Mouse (Mus musculus): ENCODE measurements at regions not wholly inside any gene's neighbourhood (a gene's known extent, or its start where the extent isn't known, plus 50 kb on each side); places are given as distances from the start of the nearest gene placed in this dataset.

DNA sequence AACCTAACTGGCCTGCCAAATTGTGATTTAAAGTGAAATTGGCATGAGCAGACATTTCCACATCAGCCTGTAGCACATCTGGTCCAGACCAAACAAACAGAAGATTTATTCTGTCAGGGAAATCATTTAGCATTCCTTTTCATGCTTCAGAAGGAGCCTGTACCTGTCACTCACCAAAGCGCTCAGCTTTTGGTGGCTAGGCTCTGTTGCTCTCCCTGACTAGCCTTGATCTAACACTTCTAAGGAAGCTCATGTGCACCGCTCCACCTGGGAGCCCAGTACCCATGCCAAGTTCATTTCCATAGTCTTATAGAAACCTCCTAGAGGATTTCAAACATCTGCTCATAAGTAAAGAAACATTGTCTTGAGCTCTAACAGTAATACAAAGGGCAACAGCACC, 253.8 kb upstream of the Tfap2d start:
- Histone ChIP-seq H3K27me3 (ENCODE audit: insufficient read depth, low read length) (no peaks in the 10 kb centered on the region), H3K9ac (replicated peaks; ENCODE audit: low read length) (no peak overlapping the region), H3K4me1 (ENCODE audit: insufficient read depth, low read length) (no peaks in the 10 kb centered on the region), H3K36me3 (ENCODE audit: insufficient read depth, low read length) (no peaks in the 10 kb centered on the region), H3K9me3 (ENCODE audit: low read length) (no peaks in the 10 kb centered on the region), H3K4me3 (ENCODE audit: low read length) (no peak overlapping the region), H3K27ac (no peak overlapping the region), H3K4me2 (ENCODE audit: low read depth, low read length) (no peak overlapping the region)
- TF ChIP-seq CTCF (IDR thresholded peaks at IDR 0.05; ENCODE audit: low read depth), result no peak
- DNase-seq (ENCODE audit: low spot score) (no peak), ATAC-seq (no peak)
- WGBS, result 63% methylated on average over 2 of the region's 2 CpGs

DNA sequence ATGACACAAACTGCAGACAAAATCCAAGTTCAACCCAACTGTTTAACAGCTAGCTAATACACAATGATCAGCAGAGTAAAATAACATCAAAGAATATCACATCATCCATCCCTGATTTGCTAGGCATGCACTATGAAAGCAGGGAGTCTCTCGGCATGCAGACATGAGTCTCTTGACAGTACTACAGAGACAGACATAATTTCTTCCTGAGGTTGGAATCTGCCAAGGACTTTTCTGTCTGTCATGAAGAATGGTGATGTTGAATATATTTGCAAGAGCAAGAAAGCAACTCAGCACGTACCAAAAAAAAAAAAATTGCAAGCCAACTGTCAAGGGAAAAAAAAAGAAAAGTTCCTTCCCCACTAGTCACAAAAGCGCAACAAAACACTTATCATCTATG, 245.4 kb upstream of the Tfap2d start:
- no peaks in the 10 kb centered on the region for H3K27me3 ChIP-seq (ENCODE audit: insufficient read depth, low read length)
- H3K4me2 ChIP-seq (ENCODE audit: low read depth, low read length), result no peak overlapping the region
- no peak overlapping the region for H3K9ac ChIP-seq (replicated peaks; ENCODE audit: low read length)
- TF ChIP-seq CTCF (IDR thresholded peaks at IDR 0.05; ENCODE audit: low read depth), result no peak
- H3K4me3 ChIP-seq (ENCODE audit: low read length), result no peak overlapping the region
- H3K36me3 ChIP-seq (ENCODE audit: insufficient read depth, low read length), result no peaks in the 10 kb centered on the region
- ATAC-seq, result no peak
- DNase-seq (ENCODE audit: low spot score), result no peak
- WGBS, result 71% methylated on average over 3 of the region's 3 CpGs
- H3K27ac ChIP-seq, result no peak overlapping the region
- H3K9me3 ChIP-seq (ENCODE audit: low read length), result no peaks in the 10 kb centered on the region
- no peaks in the 10 kb centered on the region for H3K4me1 ChIP-seq (ENCODE audit: insufficient read depth, low read length)

DNA sequence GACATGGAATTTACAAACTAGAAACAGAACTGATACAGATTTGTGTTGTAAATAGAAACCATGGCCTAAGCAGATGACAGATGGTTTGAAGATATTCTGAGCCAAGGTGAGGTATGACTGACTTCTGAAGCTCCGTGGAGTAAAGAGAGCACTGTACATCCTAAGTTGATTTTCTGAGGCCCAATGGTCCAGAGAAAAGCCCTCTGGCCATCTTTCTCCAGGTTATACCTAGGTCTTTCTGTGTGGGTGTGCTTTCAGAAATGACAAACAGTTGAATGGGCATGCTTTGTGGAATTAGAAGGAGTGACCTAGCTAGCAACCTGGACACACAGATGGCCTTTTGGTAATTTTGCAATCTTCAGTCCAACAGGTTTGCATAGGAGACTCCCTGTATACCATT, 199.6 kb upstream of the Tfap2d start:
- 80% methylated on average over 1 of the region's 1 CpGs for WGBS
- H3K9ac ChIP-seq (replicated peaks; ENCODE audit: low read length), result no peak overlapping the region
- TF ChIP-seq CTCF (IDR thresholded peaks at IDR 0.05; ENCODE audit: low read depth), result no peak
- DNase-seq (ENCODE audit: low spot score), result no peak
- H3K4me2 ChIP-seq (ENCODE audit: low read depth, low read length), result no peak overlapping the region
- H3K36me3 ChIP-seq (ENCODE audit: insufficient read depth, low read length), result no peaks in the 10 kb centered on the region
- no peak overlapping the region for H3K4me3 ChIP-seq (ENCODE audit: low read length)
- H3K27ac ChIP-seq, result no peak overlapping the region
- H3K9me3 ChIP-seq (ENCODE audit: low read length), result no peaks in the 10 kb centered on the region
- no peaks in the 10 kb centered on the region for H3K27me3 ChIP-seq (ENCODE audit: insufficient read depth, low read length)
- no peak for ATAC-seq
- H3K4me1 ChIP-seq (ENCODE audit: insufficient read depth, low read length), result no peaks in the 10 kb centered on the region

DNA sequence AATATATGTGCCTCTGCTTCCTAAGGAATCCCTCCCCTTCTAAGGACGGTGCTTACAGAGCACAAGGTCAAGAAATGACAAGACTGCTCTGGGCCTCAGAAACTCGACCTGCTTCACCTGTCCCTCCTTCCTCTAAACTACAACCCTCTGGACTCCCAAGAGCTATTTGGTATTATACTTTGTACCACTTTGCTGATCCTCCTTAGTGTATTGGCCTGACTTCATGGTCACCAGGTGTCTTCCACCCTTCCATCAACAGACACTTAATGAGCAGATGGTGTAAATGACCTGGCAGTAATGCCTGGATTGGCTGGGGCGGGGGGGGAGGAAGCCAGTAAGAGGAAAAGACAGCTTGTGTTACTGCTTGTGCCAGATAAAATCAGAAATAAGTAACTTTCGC, 199.1 kb upstream of the Tfap2d start:
- no peaks in the 10 kb centered on the region for H3K4me1 ChIP-seq (ENCODE audit: insufficient read depth, low read length)

DNA sequence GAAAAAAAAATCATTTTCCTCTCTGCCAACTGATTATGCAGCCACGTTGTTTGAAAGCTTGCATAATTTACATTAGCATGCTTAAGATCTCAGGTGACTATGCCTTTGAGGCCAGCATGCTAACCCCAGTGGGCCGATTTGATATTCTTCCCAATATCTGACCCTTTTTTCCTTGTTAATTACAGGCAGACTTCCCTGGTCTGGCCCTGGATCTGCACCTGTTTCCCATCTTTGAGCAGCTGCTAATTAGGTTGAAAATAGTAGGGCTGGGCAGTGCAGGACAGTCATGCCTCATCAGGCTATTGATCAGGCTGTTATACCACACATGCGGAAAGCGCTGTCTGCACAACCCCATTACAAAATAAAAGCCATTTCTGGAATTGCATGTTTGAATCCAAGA, 191.2 kb upstream of the Tfap2d start:
- Histone ChIP-seq H3K4me3 (ENCODE audit: low read length) (no peak overlapping the region), H3K4me1 (ENCODE audit: insufficient read depth, low read length) (no peaks in the 10 kb centered on the region), H3K9ac (replicated peaks; ENCODE audit: low read length) (no peak overlapping the region), H3K36me3 (ENCODE audit: insufficient read depth, low read length) (no peaks in the 10 kb centered on the region), H3K9me3 (ENCODE audit: low read length) (no peaks in the 10 kb centered on the region), H3K27ac (no peak overlapping the region), H3K4me2 (ENCODE audit: low read depth, low read length) (no peak overlapping the region), H3K27me3 (ENCODE audit: insufficient read depth, low read length) (no peaks in the 10 kb centered on the region)
- WGBS, result 54% methylated on average over 4 of the region's 4 CpGs
- TF ChIP-seq CTCF (IDR thresholded peaks at IDR 0.05; ENCODE audit: low read depth), result no peak
- ATAC-seq (no peak), DNase-seq (ENCODE audit: low spot score) (no peak)

More for the DNA sequence above, 199.1 kb upstream of the Tfap2d start:
- no peak for TF ChIP-seq CTCF (IDR thresholded peaks at IDR 0.05; ENCODE audit: low read depth)
- H3K27me3 ChIP-seq (ENCODE audit: insufficient read depth, low read length), result no peaks in the 10 kb centered on the region
- no peaks in the 10 kb centered on the region for H3K36me3 ChIP-seq (ENCODE audit: insufficient read depth, low read length)
- H3K4me2 ChIP-seq (ENCODE audit: low read depth, low read length), result no peak overlapping the region
- ATAC-seq, result no peak
- WGBS, result 63% methylated on average over 4 of the region's 4 CpGs
- H3K27ac ChIP-seq, result no peak overlapping the region
- no peak overlapping the region for H3K4me3 ChIP-seq (ENCODE audit: low read length)
- DNase-seq (ENCODE audit: low spot score), result peak; percentile 6
- H3K9me3 ChIP-seq (ENCODE audit: low read length), result no peaks in the 10 kb centered on the region
- H3K9ac ChIP-seq (replicated peaks; ENCODE audit: low read length), result no peak overlapping the region

DNA sequence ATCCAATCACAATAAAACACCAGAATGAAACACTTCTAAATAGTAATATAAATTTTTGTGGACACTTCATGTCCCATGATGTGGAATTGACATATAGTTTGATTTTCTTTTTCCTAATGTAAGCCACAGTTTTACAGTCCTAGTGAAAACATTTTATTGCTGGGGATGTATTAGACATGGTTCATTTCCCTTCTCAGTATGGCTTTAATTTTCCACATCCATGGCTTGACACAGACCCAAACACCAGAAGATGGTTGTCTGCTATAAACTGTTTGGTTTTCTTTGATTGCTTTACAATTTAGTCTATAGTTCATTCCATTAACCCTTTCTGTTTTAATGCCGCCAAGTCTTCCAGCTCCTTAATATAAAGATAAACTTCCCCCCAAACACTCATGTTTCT, 146.5 kb upstream of the Tfap2d start:
- Histone ChIP-seq H3K4me3 (ENCODE audit: low read length) (no peak overlapping the region), H3K36me3 (ENCODE audit: insufficient read depth, low read length) (no peaks in the 10 kb centered on the region), H3K9me3 (ENCODE audit: low read length) (no peaks in the 10 kb centered on the region), H3K27me3 (ENCODE audit: insufficient read depth, low read length) (no peaks in the 10 kb centered on the region), H3K9ac (replicated peaks; ENCODE audit: low read length) (no peak overlapping the region), H3K27ac (no peak overlapping the region), H3K4me2 (ENCODE audit: low read depth, low read length) (no peak overlapping the region), H3K4me1 (ENCODE audit: insufficient read depth, low read length) (no peaks in the 10 kb centered on the region)
- DNase-seq (ENCODE audit: low spot score), result no peak
- TF ChIP-seq CTCF (IDR thresholded peaks at IDR 0.05; ENCODE audit: low read depth), result no peak
- WGBS, result 89% methylated on average over 1 of the region's 1 CpGs
- no peak for ATAC-seq

DNA sequence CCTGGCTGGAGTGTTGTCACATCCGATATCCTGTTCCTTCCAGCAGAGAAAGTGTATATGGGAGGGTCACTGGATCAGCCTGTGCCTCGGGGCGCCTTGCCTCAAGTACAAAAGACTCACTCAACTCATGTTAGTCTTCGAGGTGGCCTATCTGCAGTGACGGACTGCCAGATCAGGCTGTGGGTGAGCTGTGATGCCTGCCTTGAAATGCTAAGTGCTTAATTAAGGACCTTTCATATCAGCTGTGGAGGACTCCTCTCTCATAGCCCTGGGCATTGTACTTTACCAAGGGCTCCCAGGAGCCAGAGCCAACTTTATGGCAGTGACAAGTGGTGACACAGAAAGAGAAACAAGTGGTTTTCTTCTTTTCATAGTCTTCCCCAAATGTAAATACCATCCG, 145.8 kb upstream of the Tfap2d start:
- no peaks in the 10 kb centered on the region for H3K9me3 ChIP-seq (ENCODE audit: low read length)
- DNase-seq (ENCODE audit: low spot score) (no peak), ATAC-seq (no peak)
- H3K9ac ChIP-seq (replicated peaks; ENCODE audit: low read length), result no peak overlapping the region
- WGBS, result 69% methylated on average over 6 of the region's 6 CpGs
- no peaks in the 10 kb centered on the region for H3K27me3 ChIP-seq (ENCODE audit: insufficient read depth, low read length)
- no peak overlapping the region for H3K27ac ChIP-seq
- no peaks in the 10 kb centered on the region for H3K4me1 ChIP-seq (ENCODE audit: insufficient read depth, low read length)
- no peak for TF ChIP-seq CTCF (IDR thresholded peaks at IDR 0.05; ENCODE audit: low read depth)
- H3K4me3 ChIP-seq (ENCODE audit: low read length), result no peak overlapping the region
- no peak overlapping the region for H3K4me2 ChIP-seq (ENCODE audit: low read depth, low read length)
- H3K36me3 ChIP-seq (ENCODE audit: insufficient read depth, low read length), result no peaks in the 10 kb centered on the region

All from hindbrain, postnatal 0 days (tissue).